Mouse (Mus musculus) forebrain, embryonic 11.5 days (tissue): ENCODE measurements at regions not wholly inside any gene's neighbourhood (a gene's known extent, or its start where the extent isn't known, plus 50 kb on each side); places are given as distances from the start of the nearest gene placed in this dataset.

ENCODE experiments used
- ATAC-seq: fragments of 200-750 bp; cut with Nextera tagmentation; replicated peaks from 2 replicates; pipeline ENCODE4 v1.8.0; 2017; ENCODE audit warnings: moderate TSS enrichment; ENCODE audit not compliant: low FRiP score
- DNase-seq: peaks from one replicate; pipeline ENCODE4 v3.0.0-alpha.2; 2017; ENCODE audit warnings: low spot score
- H3K27ac ChIP-seq: fragments of 300-500 bp; sonication (generic); 2 replicates; pipeline ENCODE4 v1.5.1; 2014; ENCODE audit warnings: low read depth, low read length
- H3K27me3 ChIP-seq: fragments of 300-500 bp; sonication (generic); 2 replicates; pipeline ENCODE4 v1.6.1; 2014; ENCODE audit warnings: mild to moderate bottlenecking, low read length, mixed read lengths; ENCODE audit not compliant: control insufficient read depth, insufficient read depth
- H3K36me3 ChIP-seq: fragments of 300-500 bp; sonication (generic); 2 replicates; pipeline ENCODE4 v1.6.1; 2014; ENCODE audit warnings: mild to moderate bottlenecking, low read length, moderate library complexity, mixed read lengths; ENCODE audit not compliant: control insufficient read depth, insufficient read depth
- H3K4me1 ChIP-seq: fragments of 300-500 bp; sonication (generic); replicated peaks from 2 replicates; pipeline ENCODE4 v1.6.1; 2014; ENCODE audit warnings: low read length, mixed read lengths; ENCODE audit not compliant: control insufficient read depth, insufficient read depth
- H3K4me2 ChIP-seq: fragments of 300-500 bp; sonication (generic); 2 replicates; pipeline ENCODE4 v1.6.1; 2014; ENCODE audit warnings: low read depth, mild to moderate bottlenecking, low read length, moderate library complexity, mixed read lengths; ENCODE audit not compliant: severe bottlenecking
- H3K4me3 ChIP-seq: fragments of 300-500 bp; sonication (generic); 2 replicates; pipeline ENCODE4 v1.5.1; 2014; ENCODE audit warnings: low read depth, low read length
- H3K9ac ChIP-seq: fragments of 300-500 bp; sonication (generic); 2 replicates; pipeline ENCODE4 v1.6.1; 2014; ENCODE audit warnings: low read length
- H3K9me3 ChIP-seq: fragments of 300-500 bp; sonication (generic); 2 replicates; pipeline ENCODE4 v1.6.1; 2016; ENCODE audit warnings: low read length, mixed read lengths; ENCODE audit not compliant: control insufficient read depth
- WGBS: fragments of 180-500 bp; shearing (Covaris S2); extraction: QIAGEN DNeasy Blood & Tissue Kit; methylation state at CpG from one replicate; pipeline ENCODE4 v1.1.7; 2014; 5-methylcytosine and 5-hydroxymethylcytosine counted together

- no peaks in the 10 kb centered on the region for H3K27me3 ChIP-seq
- H3K4me1 ChIP-seq, result no peaks in the 10 kb centered on the region
- no peaks in the 10 kb centered on the region for H3K36me3 ChIP-seq
- WGBS, result 77% methylated on average over 1 of the region's 1 CpGs
- no peak overlapping the region for H3K27ac ChIP-seq
- no peak for ATAC-seq
- H3K4me3 ChIP-seq, result no peak overlapping the region
- no peak overlapping the region for H3K4me2 ChIP-seq
- no peaks in the 10 kb centered on the region for H3K9me3 ChIP-seq
- no peak overlapping the region for H3K9ac ChIP-seq
- DNase-seq, result no peak
These were observed 119.4 kb downstream of the Trim52 start for GRCm38 (mm10) chr14:106225401-106225800.

GRCm38 (mm10) chr14:106241721-106242405 is 135.9 kb downstream of the Trim52 start:
- WGBS, result 89% methylated on average over 5 of the region's 5 CpGs
- H3K4me3 ChIP-seq, result no peak overlapping the region
- no peaks in the 10 kb centered on the region for H3K36me3 ChIP-seq
- no peak overlapping the region for H3K4me2 ChIP-seq
- H3K27ac ChIP-seq, result no peak overlapping the region
- ATAC-seq (no peak), DNase-seq (no peak)
- no peaks in the 10 kb centered on the region for H3K9me3 ChIP-seq
- no peaks in the 10 kb centered on the region for H3K4me1 ChIP-seq
- H3K9ac ChIP-seq, result no peak overlapping the region
- no peaks in the 10 kb centered on the region for H3K27me3 ChIP-seq

- no peak overlapping the region for H3K4me3 ChIP-seq
- no peak overlapping the region for H3K4me2 ChIP-seq
- no peaks in the 10 kb centered on the region for H3K27me3 ChIP-seq
- H3K9me3 ChIP-seq, result no peaks in the 10 kb centered on the region
- no peaks in the 10 kb centered on the region for H3K36me3 ChIP-seq
- no peak for DNase-seq
- no peak overlapping the region for H3K27ac ChIP-seq
- no peak for ATAC-seq
- no peak overlapping the region for H3K9ac ChIP-seq
- H3K4me1 ChIP-seq, result no peaks in the 10 kb centered on the region
- WGBS, result 80% methylated on average over 4 of the region's 4 CpGs
These were observed 153.6 kb downstream of the Trim52 start for GRCm38 (mm10) chr14:106259396-106260108.

GRCm38 (mm10) chr14:106265290-106265689 is 159.3 kb downstream of the Trim52 start:
- Histone ChIP-seq H3K9ac (no peak overlapping the region), H3K36me3 (no peaks in the 10 kb centered on the region)
- WGBS, result 91% methylated on average over 3 of the region's 3 CpGs

GRCm38 (mm10) chr14:106267679-106268561 is 161.9 kb downstream of the Trim52 start:
- H3K27me3 ChIP-seq, result no peaks in the 10 kb centered on the region
- DNase-seq, result no peak
- no peaks in the 10 kb centered on the region for H3K36me3 ChIP-seq
- H3K4me1 ChIP-seq, result no peaks in the 10 kb centered on the region
- no peak overlapping the region for H3K9ac ChIP-seq
- ATAC-seq, result no peak
- no peaks in the 10 kb centered on the region for H3K9me3 ChIP-seq
- H3K27ac ChIP-seq, result no peak overlapping the region
- H3K4me3 ChIP-seq, result no peak overlapping the region
- no peak overlapping the region for H3K4me2 ChIP-seq
- WGBS, result 84% methylated on average over 12 of the region's 12 CpGs

More at GRCm38 (mm10) chr14:106265290-106265689, 159.3 kb downstream of the Trim52 start:
- no peak overlapping the region for H3K4me2 ChIP-seq
- H3K9me3 ChIP-seq, result no peaks in the 10 kb centered on the region
- H3K27me3 ChIP-seq, result no peaks in the 10 kb centered on the region
- H3K4me3 ChIP-seq, result no peak overlapping the region
- DNase-seq (no peak), ATAC-seq (no peak)
- H3K4me1 ChIP-seq, result no peaks in the 10 kb centered on the region
- no peak overlapping the region for H3K27ac ChIP-seq

- Histone ChIP-seq H3K9me3 (no peaks in the 10 kb centered on the region), H3K4me3 (no peak overlapping the region), H3K27me3 (no peaks in the 10 kb centered on the region), H3K4me2 (no peak overlapping the region), H3K9ac (no peak overlapping the region), H3K36me3 (no peaks in the 10 kb centered on the region), H3K27ac (no peak overlapping the region), H3K4me1 (no peaks in the 10 kb centered on the region)
- 73% methylated on average over 6 of the region's 6 CpGs for WGBS
- DNase-seq (no peak), ATAC-seq (no peak)
These were observed 163.7 kb downstream of the Trim52 start for GRCm38 (mm10) chr14:106269680-106270079.

GRCm38 (mm10) chr14:106313558-106313957 is 207.6 kb downstream of the Trim52 start:
- Histone ChIP-seq H3K9me3 (no peaks in the 10 kb centered on the region), H3K27ac (no peak overlapping the region), H3K4me1 (no peaks in the 10 kb centered on the region), H3K36me3 (no peaks in the 10 kb centered on the region), H3K4me2 (no peak overlapping the region), H3K27me3 (no peaks in the 10 kb centered on the region), H3K4me3 (no peak overlapping the region), H3K9ac (no peak overlapping the region)
- WGBS, result 58% methylated on average over 8 of the region's 8 CpGs
- no peak for ATAC-seq
- no peak for DNase-seq

GRCm38 (mm10) chr14:106314079-106314551 is 208.1 kb downstream of the Trim52 start:
- no peaks in the 10 kb centered on the region for H3K4me1 ChIP-seq
- DNase-seq (no peak), ATAC-seq (no peak)
- H3K27me3 ChIP-seq, result no peaks in the 10 kb centered on the region
- no peak overlapping the region for H3K4me2 ChIP-seq
- H3K9ac ChIP-seq, result no peak overlapping the region
- H3K9me3 ChIP-seq, result no peaks in the 10 kb centered on the region
- H3K27ac ChIP-seq, result no peak overlapping the region
- H3K36me3 ChIP-seq, result no peaks in the 10 kb centered on the region
- H3K4me3 ChIP-seq, result no peak overlapping the region
- WGBS, result 52% methylated on average over 9 of the region's 9 CpGs
